Mouse (Mus musculus) urinary bladder, postnatal 0 days (tissue): ENCODE results near the gene Lhx9. TPM values are rescaled to one million over a fixed set of nuclear protein-coding genes. Genes with fewer than 3 reads are reported as not detected.

Experiments used
- polyA plus RNA-seq: library from polyadenylated mRNA; unstranded; fragments of >200 nt; fragmentation: Nextera tagmentation; extraction: Ambion mirVana; gene quantifications from 2 replicates; pipeline ENCODE4 v1.2.1, GENCODE M21; 2015

The Lhx9 gene
- not detected in 2 replicates for polyA plus RNA-seq

GRCm38 (mm10) chr1:138848511-138849109 lies at the start of gene Lhx9:
Lhx9 (minus strand) TSS chr1:138848577.

GRCm38 (mm10) chr1:138856101-138856950 lies 7.9 kb upstream of the Lhx9 start, which contains the start of gene 2310009B15Rik:
2310009B15Rik (minus strand) TSS chr1:138856852.

Other genes with a start within 250 kb of the Lhx9 start
- 50.2 and 61.8 TPM in 2 replicates for gene Nek7, start 228.4 kb downstream of the Lhx9 start, polyA plus RNA-seq
- 36.9 and 37.6 TPM in 2 replicates for gene 2310009B15Rik, start 8.3 kb upstream of the Lhx9 start, polyA plus RNA-seq
- gene Dennd1b, start 114.9 kb upstream of the Lhx9 start, polyA plus RNA-seq: 5.6 TPM in 2 replicates